Mouse (Mus musculus): ENCODE results near the gene Bckdk. TPM values are rescaled to one million over a fixed set of nuclear protein-coding genes. Genes with fewer than 3 reads are reported as not detected.

The Bckdk gene
- 4.9 TPM for polyA plus RNA-seq (2014; fragmentation: Illumina TruSeq; extraction: RNeasy Lipid Tissue Mini Kit (QIAGEN cat#74804); ENCODE audit: low read depth, low replicate concordance)

DNA sequence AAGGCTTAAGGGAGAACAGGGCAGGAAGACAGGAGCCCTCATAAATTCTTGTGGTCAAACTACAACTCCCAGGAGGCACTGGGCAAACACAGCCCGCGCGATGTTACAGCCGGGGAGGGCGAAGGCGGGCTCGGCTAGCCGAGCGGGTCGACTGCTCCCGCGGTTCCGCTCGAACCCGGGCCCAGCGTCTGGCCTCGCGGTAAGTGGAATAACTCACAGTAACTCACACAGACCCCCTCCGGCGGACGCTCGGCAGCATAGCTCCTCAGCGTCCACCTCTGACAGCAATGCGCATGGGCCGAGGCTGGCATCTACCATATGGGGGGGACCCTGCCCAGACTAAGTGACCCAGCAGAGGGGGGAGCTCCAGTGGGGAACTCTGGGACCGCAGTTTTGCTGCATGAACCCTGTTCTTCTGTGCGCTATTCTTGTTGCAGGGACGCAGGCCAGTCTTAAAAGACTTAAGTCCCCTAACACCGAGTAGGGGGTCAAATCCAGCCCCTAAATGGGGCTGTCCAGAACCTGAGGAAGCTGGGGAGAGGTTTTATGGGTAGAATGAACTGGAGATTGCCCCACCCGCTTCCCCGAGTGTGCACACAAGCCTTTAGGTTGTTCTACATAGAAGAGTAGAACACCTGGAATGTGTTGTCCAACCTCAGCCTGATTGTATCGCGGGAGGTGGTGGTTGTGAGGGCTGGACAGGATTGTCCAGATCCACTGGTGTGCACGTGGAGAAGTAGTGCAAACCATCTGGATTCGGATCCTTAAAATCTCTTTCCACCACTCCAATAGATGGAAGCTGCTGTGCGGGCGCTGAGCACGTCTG lies at the start of gene Bckdk:
Bckdk (plus strand) TSS at position 112 of the 826 bp plus-strand sequence.

GRCm38 (mm10) chr7:127876041-127876466 lies 27.8 kb upstream of the Bckdk start, which contains the start of gene Zfp646:
Gene Zfp646 (plus strand): TSS chr7:127876221.

GRCm38 (mm10) chr7:127876467-127877348 lies 27.2 kb upstream of the Bckdk start, which contains the start of gene Zfp668:
Gene Zfp668 (minus strand): TSS chr7:127876828.

GRCm38 (mm10) chr7:127890798-127891197 lies 13.1 kb upstream of the Bckdk start, which contains the start of gene Prss53:
Gene Prss53 (minus strand): TSS chr7:127890970.

GRCm38 (mm10) chr7:127895442-127895841 lies 8.4 kb upstream of the Bckdk start, which contains the start of the genes Gm21974 and Vkorc1:
Gene Gm21974 (minus strand): TSS chr7:127895454.
Gene Vkorc1 (minus strand): TSS chr7:127895617.

DNA sequence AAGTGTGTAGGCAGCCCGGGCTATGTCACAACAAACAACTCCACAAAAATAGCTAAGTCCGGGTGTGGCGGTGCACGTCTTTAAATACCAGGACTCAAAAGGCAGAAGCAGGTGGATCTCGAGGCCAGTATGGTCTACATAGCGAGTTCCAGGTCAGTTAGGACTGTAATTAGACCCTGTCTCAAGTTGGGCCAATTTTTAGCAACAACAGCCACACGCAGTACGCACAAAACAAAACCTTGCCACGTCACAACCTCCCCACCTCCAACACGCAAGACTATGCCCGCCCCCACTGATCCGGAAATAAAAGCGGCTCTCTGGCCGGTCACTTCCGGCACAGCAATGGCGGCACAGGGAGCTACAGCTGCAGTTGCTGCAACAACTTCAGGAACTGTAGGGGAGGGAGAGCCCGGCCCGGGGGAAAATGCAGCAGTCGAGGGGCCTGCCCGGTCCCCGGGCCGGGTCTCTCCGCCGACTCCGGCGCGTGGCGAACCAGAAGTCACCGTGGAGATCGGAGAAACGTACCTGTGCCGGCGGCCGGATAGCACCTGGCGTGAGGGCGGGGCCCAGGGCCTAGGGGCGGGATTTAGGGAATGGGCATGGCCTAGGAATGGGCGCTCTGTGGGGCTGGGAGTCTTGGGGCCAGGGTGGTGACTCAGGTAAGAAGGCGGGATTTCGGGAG lies 8.4 kb downstream of the Bckdk start, which contains the start of gene Kat8:
Kat8 (plus strand) TSS at position 327 of the 682 bp plus-strand sequence.

DNA sequence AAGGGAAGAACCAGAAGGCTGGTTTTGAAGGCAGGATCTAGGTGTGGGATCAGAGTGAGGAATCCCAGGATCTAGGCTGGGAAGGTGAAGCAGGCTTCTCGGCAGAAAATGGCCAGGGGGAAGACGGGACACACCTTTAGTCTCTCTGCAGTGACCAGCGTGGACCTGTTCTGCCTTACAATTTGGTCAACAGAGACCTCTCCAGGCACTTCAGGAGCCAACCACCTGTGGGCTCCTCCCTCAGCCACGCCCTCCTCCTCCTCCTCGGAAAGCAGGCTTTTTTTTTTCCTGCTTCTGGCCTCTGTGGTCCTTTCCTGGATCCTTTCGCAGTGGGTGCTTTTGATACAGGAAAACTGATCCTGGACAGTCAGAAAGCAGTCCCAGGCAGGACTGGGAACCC lies 26.0 kb downstream of the Bckdk start, which contains the start of gene Prss8:
Prss8 (minus strand) TSS at position 182 of the 400 bp plus-strand sequence.

GRCm38 (mm10) chr7:127946470-127947023 lies 42.7 kb downstream of the Bckdk start, which contains the start of gene Prss36:
Gene Prss36 (minus strand): TSS chr7:127946725.

Other genes starting within 250 kb of the Bckdk start
- 1.6 TPM for gene Bcl7c, start 195.1 kb upstream of the Bckdk start, polyA plus RNA-seq (2014; fragmentation: Illumina TruSeq; extraction: RNeasy Lipid Tissue Mini Kit (QIAGEN cat#74804); ENCODE audit: low read depth, low replicate concordance)
- 6.3 TPM for gene Ctf1, start 191.3 kb upstream of the Bckdk start, polyA plus RNA-seq (2014; fragmentation: Illumina TruSeq; extraction: RNeasy Lipid Tissue Mini Kit (QIAGEN cat#74804); ENCODE audit: low read depth, low replicate concordance)
- not detected for gene Ctf2, start 171.9 kb upstream of the Bckdk start, polyA plus RNA-seq (2014; fragmentation: Illumina TruSeq; extraction: RNeasy Lipid Tissue Mini Kit (QIAGEN cat#74804); ENCODE audit: low read depth, low replicate concordance)
- gene Fbxl19, start 159.5 kb upstream of the Bckdk start, polyA plus RNA-seq (2014; fragmentation: Illumina TruSeq; extraction: RNeasy Lipid Tissue Mini Kit (QIAGEN cat#74804); ENCODE audit: low read depth, low replicate concordance): 0.28 TPM
- 3.0 TPM for gene Orai3, start 134.3 kb upstream of the Bckdk start, polyA plus RNA-seq (2014; fragmentation: Illumina TruSeq; extraction: RNeasy Lipid Tissue Mini Kit (QIAGEN cat#74804); ENCODE audit: low read depth, low replicate concordance)
- gene Setd1a, start 127.4 kb upstream of the Bckdk start, polyA plus RNA-seq (2014; fragmentation: Illumina TruSeq; extraction: RNeasy Lipid Tissue Mini Kit (QIAGEN cat#74804); ENCODE audit: low read depth, low replicate concordance): 4.2 TPM
- gene Gm49388, start 118.5 kb upstream of the Bckdk start, polyA plus RNA-seq (2014; fragmentation: Illumina TruSeq; extraction: RNeasy Lipid Tissue Mini Kit (QIAGEN cat#74804); ENCODE audit: low read depth, low replicate concordance): not detected
- gene Hsd3b7, start 103.5 kb upstream of the Bckdk start, polyA plus RNA-seq (2014; fragmentation: Illumina TruSeq; extraction: RNeasy Lipid Tissue Mini Kit (QIAGEN cat#74804); ENCODE audit: low read depth, low replicate concordance): 9.7 TPM
- gene Stx4a, start 79.8 kb upstream of the Bckdk start, polyA plus RNA-seq (2014; fragmentation: Illumina TruSeq; extraction: RNeasy Lipid Tissue Mini Kit (QIAGEN cat#74804); ENCODE audit: low read depth, low replicate concordance): 8.2 TPM
- 0.16 TPM for gene Stx1b, start 79.5 kb upstream of the Bckdk start, polyA plus RNA-seq (2014; fragmentation: Illumina TruSeq; extraction: RNeasy Lipid Tissue Mini Kit (QIAGEN cat#74804); ENCODE audit: low read depth, low replicate concordance)
- 4.8 TPM for gene Zfp646, start 27.9 kb upstream of the Bckdk start, polyA plus RNA-seq (2014; fragmentation: Illumina TruSeq; extraction: RNeasy Lipid Tissue Mini Kit (QIAGEN cat#74804); ENCODE audit: low read depth, low replicate concordance)
- 0.77 TPM for gene Zfp668, start 27.3 kb upstream of the Bckdk start, polyA plus RNA-seq (2014; fragmentation: Illumina TruSeq; extraction: RNeasy Lipid Tissue Mini Kit (QIAGEN cat#74804); ENCODE audit: low read depth, low replicate concordance)
- 0.20 TPM for gene Prss53, start 13.1 kb upstream of the Bckdk start, polyA plus RNA-seq (2014; fragmentation: Illumina TruSeq; extraction: RNeasy Lipid Tissue Mini Kit (QIAGEN cat#74804); ENCODE audit: low read depth, low replicate concordance)
- gene Gm21974, start 8.6 kb upstream of the Bckdk start, polyA plus RNA-seq (2014; fragmentation: Illumina TruSeq; extraction: RNeasy Lipid Tissue Mini Kit (QIAGEN cat#74804); ENCODE audit: low read depth, low replicate concordance): not detected
- 72.8 TPM for gene Vkorc1, start 8.5 kb upstream of the Bckdk start, polyA plus RNA-seq (2014; fragmentation: Illumina TruSeq; extraction: RNeasy Lipid Tissue Mini Kit (QIAGEN cat#74804); ENCODE audit: low read depth, low replicate concordance)
- gene Kat8, start 8.4 kb downstream of the Bckdk start, polyA plus RNA-seq (2014; fragmentation: Illumina TruSeq; extraction: RNeasy Lipid Tissue Mini Kit (QIAGEN cat#74804); ENCODE audit: low read depth, low replicate concordance): 6.3 TPM
- gene Prss8, start 26.0 kb downstream of the Bckdk start, polyA plus RNA-seq (2014; fragmentation: Illumina TruSeq; extraction: RNeasy Lipid Tissue Mini Kit (QIAGEN cat#74804); ENCODE audit: low read depth, low replicate concordance): 4.9 TPM
- gene Prss36, start 42.6 kb downstream of the Bckdk start, polyA plus RNA-seq (2014; fragmentation: Illumina TruSeq; extraction: RNeasy Lipid Tissue Mini Kit (QIAGEN cat#74804); ENCODE audit: low read depth, low replicate concordance): not detected
- 363 TPM for gene Fus, start 63.4 kb downstream of the Bckdk start, polyA plus RNA-seq (2014; fragmentation: Illumina TruSeq; extraction: RNeasy Lipid Tissue Mini Kit (QIAGEN cat#74804); ENCODE audit: low read depth, low replicate concordance)
- gene Pycard, start 89.8 kb downstream of the Bckdk start, polyA plus RNA-seq (2014; fragmentation: Illumina TruSeq; extraction: RNeasy Lipid Tissue Mini Kit (QIAGEN cat#74804); ENCODE audit: low read depth, low replicate concordance): 6.6 TPM
- not detected for gene Trim72, start 99.9 kb downstream of the Bckdk start, polyA plus RNA-seq (2014; fragmentation: Illumina TruSeq; extraction: RNeasy Lipid Tissue Mini Kit (QIAGEN cat#74804); ENCODE audit: low read depth, low replicate concordance)
- 0.69 TPM for gene Itgam, start 158.6 kb downstream of the Bckdk start, polyA plus RNA-seq (2014; fragmentation: Illumina TruSeq; extraction: RNeasy Lipid Tissue Mini Kit (QIAGEN cat#74804); ENCODE audit: low read depth, low replicate concordance)
- gene Gm49368, start 158.6 kb downstream of the Bckdk start, polyA plus RNA-seq (2014; fragmentation: Illumina TruSeq; extraction: RNeasy Lipid Tissue Mini Kit (QIAGEN cat#74804); ENCODE audit: low read depth, low replicate concordance): not detected
- gene Itgax, start 225.5 kb downstream of the Bckdk start, polyA plus RNA-seq (2014; fragmentation: Illumina TruSeq; extraction: RNeasy Lipid Tissue Mini Kit (QIAGEN cat#74804); ENCODE audit: low read depth, low replicate concordance): 0.93 TPM